Mouse (Mus musculus) activated CD4-positive, CD25-positive, alpha-beta regulatory T cell, adult 4 months (primary cell): Measurements from ENCODE around the gene Dab1. TPM values are rescaled to one million over a fixed set of nuclear protein-coding genes. Genes with fewer than 3 reads are reported as not detected.

Experiments used
- ATAC-seq: one replicate; pipeline ENCODE4 v1.8.0; 2017
- polyA plus RNA-seq, 2 experiments: library from polyadenylated mRNA; unstranded; fragments of 100-300 nt; shearing (Covaris generic); gene quantifications; one replicate each; pipeline ENCODE4 v1.2.1; 2017

The Dab1 gene
- polyA plus RNA-seq, 2 experiments from 2014 or later, result 0.25 TPM; not detected in 1

DNA sequence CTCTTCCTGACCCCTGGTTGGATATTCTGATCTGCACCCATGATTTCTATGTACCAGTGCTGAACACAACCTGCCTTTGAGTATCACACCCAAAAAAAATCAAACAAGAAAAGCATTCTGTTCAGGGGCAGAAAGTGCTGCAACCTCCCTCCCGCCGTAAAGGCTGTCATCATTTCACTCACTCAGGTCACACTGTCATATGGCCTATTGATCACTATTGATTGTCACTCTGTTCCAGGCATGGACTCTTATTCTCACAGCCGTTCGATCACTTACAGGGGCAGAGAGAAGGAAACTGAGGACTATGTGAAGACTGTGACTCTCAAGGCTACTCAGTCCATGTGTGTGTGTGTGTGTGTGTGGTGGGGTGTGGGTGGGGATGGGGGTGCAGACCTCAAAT is 1149.0 kb downstream of the Dab1 start:
- no peak for ATAC-seq

DNA sequence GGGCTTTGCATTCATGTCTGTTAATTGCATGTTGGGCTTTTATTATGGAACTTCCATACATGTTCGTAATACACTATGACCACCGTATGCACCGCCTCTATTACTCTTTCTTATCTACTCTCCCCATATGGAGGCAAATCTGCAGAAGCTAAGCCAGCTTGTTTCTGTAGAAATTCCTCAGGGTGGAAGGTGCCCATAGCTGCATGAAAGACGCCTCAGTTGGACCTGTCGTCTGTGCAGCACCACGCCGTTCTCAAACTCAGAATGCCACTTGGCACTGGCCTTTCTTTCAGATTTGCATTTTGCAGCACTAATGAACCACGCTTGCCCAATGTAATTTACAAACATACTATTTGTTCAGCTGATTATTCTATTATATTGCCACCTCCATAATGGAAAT is 1150.4 kb downstream of the Dab1 start:
- no peak for ATAC-seq

DNA sequence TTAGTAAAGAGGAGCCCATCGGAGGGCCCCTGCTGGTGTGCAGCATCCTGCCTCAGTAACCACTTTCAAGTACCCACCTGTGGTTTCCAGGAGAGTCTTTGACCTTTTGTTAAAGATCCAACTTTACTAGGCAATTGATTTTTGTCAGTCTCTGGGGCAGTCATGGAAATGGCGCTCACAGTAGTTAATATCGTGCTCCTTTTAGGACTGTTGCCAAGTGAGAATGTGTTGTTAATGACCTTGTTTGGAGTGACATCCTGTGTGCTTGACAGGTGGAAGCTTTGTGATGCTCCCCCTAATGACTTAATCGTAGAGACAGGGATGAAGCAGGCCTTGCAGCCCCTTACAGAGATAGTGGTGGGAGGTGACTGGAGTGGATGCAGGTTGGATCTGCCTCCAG is 1151.2 kb downstream of the Dab1 start:
- ATAC-seq, result no peak

DNA sequence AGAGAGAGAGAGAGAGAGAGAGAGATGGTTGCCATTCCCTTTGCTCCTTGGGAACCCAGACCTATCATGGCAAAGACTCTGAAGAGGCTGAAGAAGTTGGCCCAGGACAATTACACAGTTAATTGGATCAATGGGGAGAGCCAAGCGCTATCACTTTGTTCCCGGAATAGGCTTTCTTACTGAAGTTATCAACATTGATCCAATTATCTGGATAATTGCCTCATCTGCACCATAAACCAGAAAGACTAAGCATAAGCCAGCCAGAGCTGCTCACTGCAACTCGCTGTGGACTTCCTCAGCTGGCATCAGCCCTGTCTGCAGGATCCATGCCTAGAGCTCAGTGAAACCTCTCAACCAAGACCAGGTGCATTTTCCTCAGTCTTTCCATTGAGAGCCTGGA is 1156.4 kb downstream of the Dab1 start:
- ATAC-seq, result no peak

DNA sequence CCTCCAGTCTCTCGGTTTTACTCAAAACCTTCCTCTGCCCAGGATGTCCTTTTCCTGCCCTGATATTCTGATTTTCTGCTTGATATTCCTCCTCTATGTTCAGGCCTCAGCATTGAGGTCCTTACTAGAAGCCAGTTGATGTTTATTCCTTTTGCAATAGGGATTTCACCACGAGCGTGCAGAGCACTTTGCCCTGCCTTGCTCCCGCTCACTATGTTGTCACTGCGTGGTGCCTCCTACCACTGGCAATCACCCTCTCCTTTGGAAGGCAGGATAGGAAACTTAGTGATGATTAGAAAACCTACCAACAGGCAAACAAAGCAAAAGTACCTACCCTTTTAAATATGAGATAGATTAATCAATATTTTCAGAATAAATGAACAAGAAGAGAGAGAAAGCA is 1160.3 kb downstream of the Dab1 start:
- ATAC-seq, result no peak

DNA sequence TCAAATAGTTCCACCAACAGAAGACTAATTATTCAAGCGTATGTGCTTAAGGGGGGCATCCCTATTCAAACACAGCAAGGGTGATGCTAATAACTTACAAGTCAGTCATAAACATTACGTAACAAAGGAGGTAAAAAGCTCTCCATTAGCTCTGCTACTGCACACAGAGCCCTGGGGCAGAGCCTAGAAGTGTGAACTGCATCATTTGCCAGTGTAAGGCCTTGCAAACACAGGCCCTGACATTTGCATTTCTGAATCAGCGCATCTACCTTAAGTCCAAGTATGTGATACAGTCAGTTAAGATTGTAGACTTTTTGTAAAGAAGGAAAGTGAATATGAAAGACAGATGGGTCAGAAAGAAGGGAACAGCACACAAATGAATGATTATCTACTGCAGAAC is 1162.3 kb downstream of the Dab1 start:
- ATAC-seq, result no peak

DNA sequence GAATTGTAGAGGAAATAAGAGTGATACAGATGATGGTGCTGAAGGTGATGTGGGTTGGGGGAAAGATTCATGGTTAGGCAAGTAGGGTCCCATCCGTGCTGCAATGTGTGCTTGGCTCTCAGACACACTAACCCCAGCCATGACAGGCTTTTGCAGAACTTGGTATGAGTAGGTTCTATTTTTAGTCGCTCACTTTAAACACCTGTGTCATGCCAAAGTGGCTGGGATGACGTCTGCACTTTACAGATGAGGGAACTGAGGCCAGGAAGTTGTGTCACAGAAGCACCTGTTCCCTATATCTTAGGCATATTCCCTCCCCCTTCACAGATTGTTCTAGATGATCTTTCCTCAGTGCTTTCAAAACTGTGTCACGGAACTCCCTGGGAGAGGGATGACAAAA is 1163.2 kb downstream of the Dab1 start:
- no peak for ATAC-seq

DNA sequence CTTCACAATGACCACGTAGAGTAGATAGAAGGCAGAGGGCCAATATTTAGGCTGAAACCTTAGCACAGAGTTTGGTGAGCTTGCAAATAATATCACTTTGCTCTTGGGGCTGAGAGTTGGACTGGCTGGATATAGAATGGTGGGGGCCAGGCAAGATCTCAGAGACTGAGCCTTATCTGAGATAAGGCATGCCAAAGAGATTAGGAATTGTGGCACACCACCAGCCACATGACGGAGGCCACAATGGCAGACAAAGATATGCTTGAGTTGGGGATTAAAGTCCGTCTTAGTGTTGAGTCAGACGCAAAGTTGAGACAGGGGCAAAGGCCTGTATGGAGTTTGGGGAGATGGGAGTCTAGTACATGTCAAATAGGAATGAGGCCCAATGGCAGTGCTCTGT is 1173.0 kb downstream of the Dab1 start:
- ATAC-seq, result no peak
